Mouse (Mus musculus) gastrocnemius, postnatal 4 days (tissue): ENCODE measurements at regions not wholly inside any gene's neighbourhood (a gene's known extent, or its start where the extent isn't known, plus 50 kb on each side); places are given as distances from the start of the nearest gene placed in this dataset.

Source experiments
- DNase-seq, 2 experiments: peaks; one replicate each; pipeline ENCODE4 v3.0.0; 2021 to 2022; ENCODE audit warnings: low spot score in 2 of 2, mixed read lengths in 2 of 2

- DNase-seq = no peak
These were observed 293.5 kb upstream of the Tom1l1 start for GRCm38 (mm10) chr11:90981626-90982025.

GRCm38 (mm10) chr11:90978234-90978633, 290.1 kb upstream of the Tom1l1 start:
- DNase-seq = no peak

GRCm38 (mm10) chr11:90941076-90941475, 252.9 kb upstream of the Tom1l1 start:
- DNase-seq = no peak

DNA sequence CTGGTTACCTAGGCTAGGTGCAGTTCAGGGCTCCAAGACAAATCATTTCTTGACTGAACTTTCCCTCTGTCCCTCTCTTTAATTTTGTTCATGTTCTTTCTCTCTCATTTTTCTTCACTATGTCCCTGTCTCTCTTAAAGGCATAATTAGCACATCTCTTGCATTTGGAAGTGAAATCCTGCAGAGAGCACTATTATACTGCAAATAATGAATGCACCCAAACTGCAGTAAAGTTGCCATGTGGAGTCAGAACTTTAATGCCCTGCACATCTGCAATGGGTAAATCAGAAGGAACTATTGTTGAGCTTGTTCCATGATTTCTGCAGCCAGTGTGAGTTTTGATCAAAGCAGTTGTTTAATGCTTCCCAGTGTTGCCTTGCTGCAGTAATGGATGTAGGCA, 237.6 kb upstream of the Tom1l1 start:
- DNase-seq = no peak

DNA sequence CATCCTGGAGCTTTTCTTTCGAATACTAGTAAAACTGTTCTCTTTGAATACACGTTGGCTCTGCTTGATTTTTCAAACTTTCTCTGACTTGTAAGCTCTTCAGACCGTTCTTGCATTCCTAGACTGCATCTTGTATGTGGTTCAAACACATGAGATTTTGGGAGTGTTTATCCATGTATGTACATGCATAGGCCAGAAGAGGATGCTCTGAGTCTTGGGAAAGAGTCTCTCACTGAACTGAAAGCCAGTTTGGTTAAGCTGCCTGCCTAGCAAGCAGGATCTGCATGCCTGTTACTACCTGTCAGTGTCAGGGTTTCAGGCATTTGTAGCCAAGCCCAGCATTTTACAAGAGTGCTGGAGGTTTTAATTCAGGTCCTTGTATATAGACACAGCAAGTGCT, 229.6 kb upstream of the Tom1l1 start:
- DNase-seq = no peak

- no peak for DNase-seq
These were observed 206.1 kb upstream of the Tom1l1 start for GRCm38 (mm10) chr11:90894236-90894635.

- no peak for DNase-seq
These were observed 185.0 kb upstream of the Tom1l1 start for GRCm38 (mm10) chr11:90873122-90873521.

- no peak for DNase-seq
These were observed 183.5 kb upstream of the Tom1l1 start for GRCm38 (mm10) chr11:90871686-90872085.

- DNase-seq = no peak
These were observed 176.0 kb upstream of the Tom1l1 start for GRCm38 (mm10) chr11:90863981-90864760.

DNA sequence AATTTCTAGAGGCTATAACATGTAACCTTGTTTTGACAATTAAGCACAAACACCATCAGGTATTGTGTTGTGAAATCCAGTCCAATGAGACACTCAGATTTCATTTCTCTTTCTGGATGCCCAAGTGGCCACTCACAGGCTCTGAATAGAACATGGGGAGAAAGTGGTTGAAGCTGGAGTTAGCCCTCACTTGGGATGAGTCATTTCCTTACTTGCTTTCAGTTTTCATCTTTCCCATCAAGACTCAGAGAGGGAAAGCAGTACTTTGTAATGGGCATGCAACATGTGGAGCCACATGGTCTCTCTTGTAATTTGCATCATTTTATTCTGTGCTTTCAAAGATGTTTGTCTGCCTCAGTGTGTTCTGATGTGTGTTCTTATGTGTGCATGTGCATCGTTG, 167.6 kb upstream of the Tom1l1 start:
- DNase-seq = no peak

DNA sequence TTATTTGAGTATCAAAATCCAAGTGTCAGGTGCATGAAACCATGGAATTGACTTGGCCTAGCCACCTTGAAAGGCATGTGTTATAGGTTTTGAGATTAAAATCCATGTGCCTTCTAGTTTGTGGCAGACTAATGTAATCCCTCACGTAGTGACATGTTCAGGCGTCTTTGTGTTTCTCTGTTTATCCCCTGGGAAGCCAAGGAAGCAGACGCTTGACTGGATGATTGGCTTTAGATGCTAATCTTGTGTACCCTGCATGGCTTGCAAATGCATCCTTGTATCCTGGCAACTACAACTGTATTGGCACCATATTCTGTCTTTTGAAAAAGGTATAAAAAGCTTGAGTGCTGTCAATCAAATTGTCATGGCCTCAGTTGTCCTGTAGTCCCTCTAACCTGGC, 167.2 kb upstream of the Tom1l1 start:
- no peak for DNase-seq

DNA sequence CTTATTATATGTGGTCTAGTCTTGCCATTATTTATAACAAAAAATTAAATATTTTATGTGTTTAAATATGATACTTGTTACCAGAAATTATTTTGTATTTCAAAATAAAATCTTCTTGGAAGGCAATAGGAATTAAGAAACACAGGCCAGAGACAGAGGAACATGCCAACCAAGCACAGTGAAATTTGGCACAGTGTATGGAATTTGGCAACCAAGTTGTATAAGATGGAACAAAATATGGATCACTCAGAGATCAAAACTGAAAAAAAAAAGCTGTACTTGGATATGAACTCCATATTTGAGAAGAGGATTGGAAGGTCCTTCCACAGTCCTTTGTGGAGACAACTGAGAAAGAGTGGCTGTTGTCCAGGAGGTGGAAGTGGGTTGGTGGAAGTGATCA, 163.1 kb upstream of the Tom1l1 start:
- no peak for DNase-seq

GRCm38 (mm10) chr11:90844925-90845319, 156.8 kb upstream of the Tom1l1 start:
- no peak for DNase-seq

DNA sequence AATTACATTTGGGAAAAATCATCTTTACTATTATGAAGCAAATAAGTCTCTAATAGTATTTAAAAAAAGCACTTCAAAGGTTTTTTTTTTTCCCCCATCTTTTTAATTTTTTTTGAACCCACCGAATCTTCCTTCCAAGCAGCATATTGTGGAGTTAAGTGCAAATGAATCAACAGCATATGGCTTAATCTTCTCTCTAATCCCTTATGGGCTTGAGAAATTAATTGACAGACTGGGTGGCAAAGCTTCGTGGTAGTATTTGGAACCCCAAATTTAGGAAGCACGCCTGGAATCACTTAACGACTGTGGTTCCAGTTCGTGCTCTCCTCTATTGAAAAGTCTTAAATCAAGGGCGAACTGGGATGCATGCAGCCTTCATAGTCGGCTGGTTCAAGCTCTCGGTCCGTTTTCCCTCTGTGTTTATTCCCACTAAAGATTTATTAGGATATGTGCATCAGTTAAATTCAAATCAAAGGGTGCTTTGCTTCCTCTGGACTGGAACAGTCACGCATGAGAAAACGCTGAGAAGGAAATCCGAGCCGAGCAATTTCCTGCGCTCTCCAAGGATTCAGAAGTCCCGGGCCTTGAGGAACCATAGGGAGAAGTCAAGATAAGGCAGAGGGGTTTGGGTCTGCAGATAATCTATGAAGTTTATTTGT, 156.2 kb upstream of the Tom1l1 start:
- DNase-seq = no peak

GRCm38 (mm10) chr11:90838161-90838560, 150.0 kb upstream of the Tom1l1 start:
- no peak for DNase-seq

DNA sequence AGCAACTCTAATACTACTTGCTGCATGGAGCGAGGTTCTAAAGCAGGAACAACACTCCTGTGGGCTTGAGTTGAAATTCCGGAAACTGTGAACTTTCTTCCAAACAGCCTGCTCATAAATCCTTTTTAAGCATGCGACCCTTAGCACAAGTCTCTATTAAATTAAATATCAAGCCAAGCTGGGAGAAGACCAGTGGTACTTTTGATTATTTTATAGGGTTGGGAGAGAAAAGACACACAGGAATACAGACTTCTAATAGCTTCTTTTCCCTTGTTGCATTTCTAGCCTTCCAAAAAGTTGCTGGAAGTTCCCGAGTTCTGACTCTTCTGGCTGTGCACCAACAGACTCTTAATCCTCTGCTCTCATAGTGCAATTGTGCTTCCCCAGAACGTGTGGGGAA, 136.6 kb upstream of the Tom1l1 start:
- no peak for DNase-seq

- no peak for DNase-seq
These were observed 128.6 kb upstream of the Tom1l1 start for GRCm38 (mm10) chr11:90816727-90817126.

DNA sequence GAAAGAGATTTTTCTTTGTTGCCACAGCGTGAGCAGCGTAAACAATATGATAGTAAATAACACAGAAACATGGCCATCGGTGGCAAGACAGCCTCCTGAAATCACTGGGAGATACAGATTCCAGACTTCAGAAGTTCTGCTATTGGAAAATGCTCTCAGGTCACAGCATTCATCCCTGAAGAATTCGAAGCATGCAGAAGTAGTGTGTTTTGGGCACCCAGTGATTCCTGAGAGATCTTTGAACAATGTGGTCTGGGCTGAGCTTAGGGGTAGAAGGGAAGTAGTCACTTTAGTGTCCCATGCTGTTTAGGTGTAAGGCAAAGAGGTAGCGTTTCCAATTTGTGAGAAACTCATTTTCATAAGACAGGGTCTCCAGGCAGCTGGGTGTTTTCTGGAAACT, 126.3 kb upstream of the Tom1l1 start:
- no peak for DNase-seq

DNA sequence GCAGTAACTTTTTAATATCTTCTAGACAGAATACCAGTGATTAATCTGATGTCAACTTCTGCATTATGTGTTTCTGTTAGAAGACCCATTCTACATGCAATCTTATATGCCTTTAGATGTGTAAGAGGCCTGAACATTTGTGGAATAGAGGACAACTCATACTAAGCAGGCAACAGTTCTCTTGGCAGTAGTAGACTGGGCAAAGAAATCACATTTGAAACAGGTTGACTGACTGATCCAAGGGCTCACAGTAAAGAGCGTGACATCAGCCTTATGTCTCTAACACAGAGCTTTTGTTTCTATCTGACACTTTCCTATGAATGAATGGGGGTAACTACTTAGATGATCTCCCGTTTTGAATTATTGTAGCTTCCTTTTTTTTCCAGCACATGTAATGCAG, 124.8 kb upstream of the Tom1l1 start:
- no peak for DNase-seq

- DNase-seq = no peak
These were observed 124.4 kb upstream of the Tom1l1 start for GRCm38 (mm10) chr11:90812530-90812929.

- DNase-seq = no peak
These were observed 120.3 kb upstream of the Tom1l1 start for GRCm38 (mm10) chr11:90808443-90808842.

DNA sequence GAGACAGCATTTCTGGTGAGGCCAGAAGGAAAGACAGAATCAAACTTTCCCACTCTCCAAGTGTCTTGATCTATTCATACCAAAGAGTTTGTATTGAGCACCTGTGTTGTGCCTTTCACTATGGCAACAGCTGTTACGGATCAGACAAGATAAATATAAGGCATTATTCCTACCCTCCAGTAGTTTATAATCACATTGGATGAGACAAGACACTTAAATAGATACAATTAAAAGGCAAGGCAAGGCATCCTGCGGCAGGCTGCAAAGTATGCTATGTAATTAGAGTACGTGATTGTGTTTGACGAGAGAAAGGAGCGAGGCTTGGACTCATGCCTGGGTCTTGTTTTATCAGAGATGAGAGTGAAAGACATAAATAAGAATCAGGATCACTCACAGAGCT, 119.2 kb upstream of the Tom1l1 start:
- no peak for DNase-seq
